Mouse (Mus musculus): ENCODE data around the gene Efcab5. TPM values are rescaled to one million over a fixed set of nuclear protein-coding genes. Genes with fewer than 3 reads are reported as not detected.

The Efcab5 gene
- 0.52 to 1.5 TPM (median 1.0 TPM) in 4 replicates for total RNA-seq (2023)

GRCm38 (mm10) chr11:77188868-77189267 is at the start of gene Efcab5:
Efcab5 (minus strand) TSS chr11:77188968.

DNA sequence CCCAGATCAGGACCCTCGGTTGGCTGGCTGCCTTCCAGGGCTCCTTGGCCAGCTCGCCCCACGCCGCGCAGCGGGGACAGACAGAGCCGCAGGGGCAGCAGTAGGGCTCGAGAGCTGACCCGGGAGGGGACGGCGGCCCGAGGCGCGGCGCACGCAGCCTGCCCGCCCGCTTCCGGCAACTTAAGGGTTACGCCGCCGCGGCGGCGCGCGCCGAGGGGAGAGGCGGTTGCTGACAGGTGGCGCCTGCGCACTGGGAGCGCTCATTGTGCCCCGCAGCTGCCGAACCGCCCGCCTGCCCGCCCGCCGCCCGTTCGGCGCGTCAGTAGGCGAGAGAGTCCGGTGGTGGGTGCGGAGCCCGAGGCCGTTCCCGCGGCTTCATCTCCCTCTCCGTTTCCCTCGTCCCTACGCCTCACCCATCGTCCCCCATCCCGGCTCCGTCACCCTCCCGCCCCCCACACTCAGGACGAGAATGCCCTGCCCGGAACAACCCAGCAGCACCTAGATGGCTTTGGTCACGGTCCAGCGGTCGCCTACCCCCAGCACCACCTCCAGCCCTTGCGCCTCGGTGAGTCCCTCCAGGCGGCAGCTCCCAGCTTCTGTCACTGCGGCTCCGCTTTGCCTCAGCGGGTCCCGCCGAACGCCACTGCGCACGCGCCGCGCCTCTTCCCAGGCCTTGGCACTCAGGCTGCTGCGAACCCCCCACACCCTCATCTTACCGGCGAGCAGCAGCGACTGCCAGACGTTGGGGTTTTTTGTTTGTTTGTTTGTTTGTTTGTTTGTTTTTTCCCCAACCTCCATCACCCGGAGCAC is 27.4 kb upstream of the Efcab5 start, which contains the start of gene Ssh2:
TSS of gene Ssh2 (plus strand) at position 337 of the 810 bp plus-strand sequence.

DNA sequence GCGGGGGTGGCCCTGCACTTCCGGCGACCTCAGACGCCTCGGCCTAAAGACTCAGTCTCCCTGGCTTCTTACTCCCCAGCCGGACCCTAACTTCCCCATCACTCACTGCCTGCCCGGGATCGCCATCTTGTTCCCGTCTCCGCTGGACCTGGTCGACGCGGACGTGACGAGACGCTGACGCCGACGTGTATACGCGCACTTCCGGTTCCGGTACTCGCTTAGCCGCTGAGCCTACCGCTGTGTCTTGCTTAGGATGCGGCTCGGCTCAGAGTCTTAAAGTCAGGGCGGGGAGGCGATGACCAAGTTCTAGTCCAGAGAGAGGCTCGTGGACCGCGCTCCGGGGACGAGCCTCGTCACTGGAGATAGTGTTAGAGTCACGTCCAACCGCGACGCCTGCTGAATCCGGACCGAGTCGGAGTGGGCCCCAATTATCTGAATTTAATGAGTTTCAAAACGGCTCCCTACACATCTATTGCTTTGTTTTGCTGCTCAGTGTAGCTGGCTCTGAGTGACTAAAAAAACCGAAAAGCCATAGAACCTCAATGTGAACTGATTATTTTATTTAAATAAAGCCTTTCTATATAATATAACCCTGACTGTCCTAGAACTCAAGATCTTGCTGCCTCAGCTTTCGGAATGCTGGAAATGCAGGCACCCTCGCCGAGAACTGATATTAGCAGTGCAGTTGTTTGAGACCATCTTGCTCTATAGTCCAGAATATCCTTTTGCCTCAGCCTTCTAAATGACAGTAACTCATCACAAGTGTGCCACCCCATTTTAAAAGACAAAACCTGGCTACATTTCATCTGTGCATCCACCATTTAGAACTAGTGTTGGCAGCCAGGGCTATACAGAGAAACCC is 110.3 kb downstream of the Efcab5 start, which contains the start of gene Nsrp1:
TSS of gene Nsrp1 (minus strand) at position 163 of the 862 bp plus-strand sequence.

Other genes starting within 250 kb of the Efcab5 start
- 0.21 to 0.29 TPM in 2 of 4 replicates, not detected in the others for gene Slc6a4, start 190.4 kb downstream of the Efcab5 start, total RNA-seq (2023)
- 22.7 to 31.1 TPM (median 25.2 TPM) in 4 replicates for gene Nsrp1, start 110.5 kb downstream of the Efcab5 start, total RNA-seq (2023)
- gene Ssh2, start 27.3 kb upstream of the Efcab5 start, total RNA-seq (2023), result 143 to 150 TPM (median 146 TPM) in 4 replicates

Data from B cell, adult 62 days (primary cell).